Mouse (Mus musculus) T-cell, adult 2 months (primary cell): Measurements from ENCODE around the gene Sgcd.
"Not testable (repeated sequence)": the region's sequence is repeated elsewhere in the genome, so short reads cannot be mapped to it uniquely, and the experiment has no call there.

ENCODE experiments used
- DNase-seq: peaks from one replicate; pipeline ENCODE4 v3.0.0; 2022; ENCODE audit warnings: low spot score

The Sgcd gene

DNA sequence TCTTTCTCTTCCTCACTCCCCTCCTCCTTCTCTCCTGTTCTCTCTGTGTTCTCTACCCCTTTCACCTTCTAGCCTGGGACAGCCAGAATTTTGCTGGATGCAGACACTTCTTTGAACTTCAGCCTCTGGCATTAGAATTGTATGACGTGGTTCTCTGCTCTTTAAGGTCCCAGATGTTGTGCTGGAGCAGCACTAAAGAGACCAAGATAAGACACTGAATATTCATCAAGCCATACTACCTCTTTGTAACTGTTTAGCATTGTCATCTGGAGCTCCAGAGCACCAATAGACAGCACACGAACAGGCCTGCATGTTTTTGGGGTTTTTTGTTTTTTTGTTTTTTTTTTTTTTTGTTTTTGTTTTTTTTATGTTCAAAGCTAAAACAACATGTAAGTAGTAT lies 541.0 kb downstream of the Sgcd start:
- no peak for DNase-seq

DNA sequence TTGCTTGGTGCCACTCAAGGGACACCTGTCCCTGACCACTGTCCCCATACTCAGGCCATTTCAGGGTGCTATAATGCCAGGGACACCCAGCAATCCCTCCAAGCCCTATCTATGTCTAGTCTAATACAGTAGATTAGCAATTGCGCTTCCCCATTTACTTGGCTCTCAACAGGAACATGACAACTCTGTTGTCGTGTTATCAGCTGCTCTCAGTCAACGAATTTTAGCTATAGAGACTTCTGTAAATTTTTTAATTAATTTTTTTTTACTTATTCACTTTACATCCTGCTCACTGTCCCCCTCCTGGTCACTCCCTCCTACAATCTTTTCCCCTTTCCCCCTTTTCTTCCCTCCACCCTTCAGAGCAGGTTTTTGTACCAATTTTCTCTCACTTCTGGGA lies 542.4 kb downstream of the Sgcd start:
- DNase-seq = no peak

DNA sequence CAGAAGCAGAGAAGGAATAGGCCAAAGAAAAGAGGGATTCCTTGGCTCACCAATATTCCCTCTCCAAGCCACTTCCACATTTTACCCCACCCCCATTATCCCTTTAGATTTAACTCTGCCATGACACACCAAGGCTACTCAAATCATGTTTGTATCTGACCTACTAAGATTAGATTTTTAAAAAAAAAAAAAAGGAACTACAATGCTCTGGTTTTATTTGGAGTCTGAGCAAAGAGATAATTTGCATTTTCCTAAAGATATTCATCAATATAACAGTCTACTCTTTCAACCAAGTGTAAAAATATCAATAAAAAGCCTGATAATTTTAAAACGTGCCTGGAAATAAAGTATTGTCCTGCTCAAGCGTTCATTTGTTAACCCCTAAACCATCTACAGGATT lies 543.1 kb downstream of the Sgcd start:
- no peak for DNase-seq

DNA sequence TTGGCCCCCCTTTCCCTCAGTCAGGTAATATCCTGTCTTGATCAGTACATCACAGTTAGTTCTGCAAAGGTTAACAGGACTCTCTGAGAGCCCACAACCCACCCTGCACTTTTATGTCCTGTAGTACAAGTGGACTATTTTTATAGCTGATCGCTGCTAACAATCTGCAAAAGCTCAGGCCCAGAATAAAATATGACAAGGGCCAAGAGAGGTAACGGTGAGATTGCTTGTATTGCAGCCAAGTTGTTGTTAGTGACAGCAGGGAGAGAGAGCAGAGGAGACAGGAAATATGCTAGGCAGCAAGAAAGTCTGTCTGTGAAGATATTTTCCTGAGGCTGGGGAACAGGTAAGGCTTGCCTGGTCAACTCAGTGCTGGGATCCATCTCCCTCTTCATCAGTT lies 546.5 kb downstream of the Sgcd start:
- no peak for DNase-seq

DNA sequence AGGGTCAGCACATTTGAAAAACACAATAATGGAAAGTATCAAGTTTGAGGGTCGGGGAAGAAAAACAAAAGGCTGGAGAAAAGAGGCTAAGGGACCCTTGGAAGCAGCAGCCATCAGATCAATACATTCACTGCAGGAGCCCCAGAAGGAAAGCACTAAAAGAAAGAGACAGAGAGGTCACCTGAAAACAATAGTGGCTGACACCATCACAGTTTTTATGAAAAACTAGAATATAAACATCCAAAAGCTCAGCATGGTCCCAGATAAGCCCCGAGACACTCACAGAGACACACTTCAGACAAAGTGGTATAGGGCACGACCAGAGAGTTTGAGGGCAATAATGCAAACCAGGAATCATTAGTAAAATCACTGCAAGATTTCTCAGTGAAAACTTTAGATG lies 589.2 kb downstream of the Sgcd start:
- no peak for DNase-seq

DNA sequence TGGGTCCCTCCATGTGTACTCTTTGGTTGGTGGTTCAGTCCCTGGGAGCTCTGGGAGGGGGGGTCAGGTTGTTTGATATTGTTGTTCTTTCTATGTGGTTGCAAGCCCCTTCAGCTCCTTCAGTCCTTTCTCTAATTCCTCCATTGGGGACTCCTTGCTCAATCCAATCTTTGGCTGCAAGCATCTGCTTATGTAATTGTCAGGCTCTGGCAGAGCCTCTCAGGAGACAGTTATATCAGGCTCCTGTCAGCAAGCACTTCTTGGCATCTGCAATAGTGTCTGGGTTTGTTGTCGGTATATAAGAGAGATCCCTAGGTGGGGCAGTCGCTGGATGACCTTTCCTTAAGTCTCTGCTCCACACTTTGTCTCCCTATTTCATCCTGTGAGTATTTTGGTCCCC lies 598.0 kb downstream of the Sgcd start:
- not testable (repeated sequence) for DNase-seq

DNA sequence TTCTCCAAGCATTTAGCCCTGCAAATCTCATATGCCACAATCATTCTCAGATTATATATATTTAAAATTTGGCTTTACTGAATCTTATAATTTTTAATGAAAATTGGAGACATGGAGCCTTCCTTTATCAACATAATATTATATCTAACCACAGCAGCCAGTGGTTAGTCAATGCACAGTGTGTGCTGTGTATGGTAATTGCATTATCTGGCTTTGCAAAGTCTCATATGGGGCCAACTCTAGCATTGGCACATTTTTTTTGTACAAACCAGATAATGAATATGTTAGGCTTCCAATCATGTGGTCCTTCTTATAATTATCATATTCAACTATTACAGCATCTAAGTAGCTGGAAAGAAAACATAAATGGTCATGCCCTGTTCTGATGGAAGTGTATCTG lies 599.4 kb downstream of the Sgcd start:
- DNase-seq = no peak

DNA sequence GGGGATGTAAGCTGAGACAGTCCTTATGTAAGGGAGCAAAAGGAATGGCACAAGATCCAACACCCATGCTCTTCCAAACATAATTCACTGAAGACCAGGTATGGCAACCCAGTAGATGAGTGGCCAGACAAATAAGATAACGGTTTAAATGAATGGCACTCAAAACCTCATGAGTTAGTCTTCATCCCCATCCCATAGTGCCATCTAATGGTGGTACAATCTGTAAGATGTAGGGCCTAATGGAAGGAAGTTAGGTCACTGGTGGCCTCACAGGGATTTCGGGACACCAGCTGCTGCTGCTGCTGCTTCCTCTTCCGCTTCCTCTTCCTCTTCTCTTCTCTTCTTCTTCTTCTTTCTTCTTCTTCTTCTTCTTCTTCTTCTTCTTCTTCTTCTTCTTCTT lies 601.0 kb downstream of the Sgcd start:
- DNase-seq = no peak

DNA sequence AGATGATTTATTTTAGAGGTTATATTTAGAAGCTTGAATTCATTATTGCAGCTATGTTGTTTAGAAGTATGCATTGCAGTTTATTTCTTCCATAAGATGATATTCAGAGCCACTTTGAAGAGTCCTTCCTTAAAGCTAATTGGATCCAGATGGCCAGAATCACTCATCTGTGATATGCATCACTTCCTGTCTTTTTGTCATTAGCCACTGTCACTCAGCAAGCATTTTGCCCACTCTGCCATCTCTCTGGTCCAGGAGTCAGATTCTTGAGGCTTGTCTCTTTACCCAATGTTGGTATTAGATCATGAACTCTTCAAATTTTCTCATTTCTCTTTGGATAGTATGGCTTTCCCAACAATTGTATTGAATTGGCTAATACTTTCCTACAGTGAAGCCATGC lies 602.6 kb downstream of the Sgcd start:
- no peak for DNase-seq

DNA sequence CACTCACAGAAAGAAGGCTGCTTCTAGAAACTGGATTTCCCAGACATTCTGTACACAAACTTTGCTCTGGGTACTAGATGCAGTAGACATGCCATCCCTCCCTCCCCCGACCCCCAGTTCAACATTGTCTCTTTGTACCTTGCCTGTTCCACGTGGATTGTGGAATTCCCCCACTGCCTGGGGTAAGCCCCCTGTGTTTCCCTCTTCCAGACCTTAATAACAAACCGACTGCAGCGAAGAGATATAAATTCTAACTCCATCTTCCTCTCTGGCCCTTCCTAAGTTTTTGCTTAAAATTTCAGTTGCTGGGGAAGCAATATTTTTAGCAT lies 609.2 kb downstream of the Sgcd start:
- DNase-seq = no peak

DNA sequence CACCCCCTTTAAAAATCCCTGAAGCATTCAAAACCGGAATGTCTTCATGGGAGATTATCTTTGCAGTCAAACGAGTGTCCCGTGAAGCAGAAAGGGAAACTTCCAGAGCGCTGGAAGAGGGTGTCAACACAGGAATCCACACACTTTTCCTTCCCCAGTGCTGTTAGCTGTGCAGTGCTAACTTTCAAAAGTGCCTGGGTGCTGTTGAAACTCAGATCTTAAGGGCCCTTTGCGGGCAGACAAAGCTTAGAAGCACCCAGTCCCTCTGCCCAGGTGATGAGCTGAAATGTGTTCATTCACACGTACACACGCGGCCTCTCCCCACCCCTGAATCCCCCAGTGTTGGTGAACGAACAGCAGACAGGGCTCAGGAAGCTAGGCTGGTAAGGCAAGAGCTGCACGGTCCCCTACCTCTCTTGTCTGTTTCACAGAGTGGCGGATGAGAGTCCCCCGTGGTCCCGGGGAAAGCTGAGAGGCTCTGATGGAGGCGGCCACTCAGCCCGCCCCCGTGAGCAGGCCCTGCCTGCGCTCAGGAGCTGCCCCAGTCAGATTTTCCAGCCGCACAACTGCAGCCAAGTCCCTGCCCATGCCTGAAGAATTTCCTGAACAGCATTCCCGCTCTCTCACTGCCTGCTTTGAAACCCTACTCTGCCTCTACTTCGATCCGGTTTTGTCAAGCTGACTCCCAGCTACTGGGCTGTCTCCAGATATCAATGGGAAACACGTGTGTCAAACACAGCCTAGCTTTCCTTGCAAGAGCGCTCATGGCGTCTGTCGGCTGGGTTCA lies 609.7 kb downstream of the Sgcd start:
- DNase-seq = no peak

DNA sequence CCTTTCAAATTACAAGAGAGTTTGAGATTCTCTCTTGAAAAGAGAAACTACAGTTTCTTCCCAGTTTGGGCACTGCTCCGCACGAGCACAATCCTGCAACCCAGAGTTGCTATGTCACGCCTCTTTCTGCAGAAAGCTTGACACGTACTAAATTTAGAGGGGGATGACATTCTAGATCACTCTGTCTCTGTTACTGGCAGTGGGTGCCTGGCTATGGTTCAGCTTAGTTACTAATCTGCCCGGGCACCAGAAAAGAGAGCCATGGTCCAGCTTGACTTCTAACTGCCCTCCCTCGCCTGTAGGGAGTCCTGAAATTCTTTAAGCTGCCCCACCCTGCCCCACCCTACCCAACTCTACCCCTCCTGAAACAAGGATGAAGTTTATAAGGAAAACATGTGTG lies 611.3 kb downstream of the Sgcd start:
- DNase-seq = no peak

DNA sequence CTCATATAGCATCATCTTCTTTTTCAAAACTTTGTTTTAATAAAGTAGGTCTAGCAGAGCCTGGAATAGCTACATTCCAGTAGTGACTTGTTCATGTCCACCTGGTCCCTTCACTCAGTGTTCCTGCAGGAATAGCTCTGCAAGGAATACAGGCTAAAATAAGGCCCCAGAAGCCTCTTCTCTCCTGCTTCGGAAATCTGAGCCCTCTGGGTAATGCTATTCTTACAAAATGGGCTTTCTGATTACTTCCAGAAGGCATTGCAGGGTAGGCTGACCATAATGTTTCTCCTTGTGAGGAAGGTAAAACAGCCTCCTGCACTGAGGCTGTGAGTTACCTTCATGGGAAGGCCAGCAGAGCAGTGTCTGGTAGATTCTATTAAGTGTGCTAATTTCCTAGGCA lies 611.9 kb downstream of the Sgcd start:
- DNase-seq = no peak

DNA sequence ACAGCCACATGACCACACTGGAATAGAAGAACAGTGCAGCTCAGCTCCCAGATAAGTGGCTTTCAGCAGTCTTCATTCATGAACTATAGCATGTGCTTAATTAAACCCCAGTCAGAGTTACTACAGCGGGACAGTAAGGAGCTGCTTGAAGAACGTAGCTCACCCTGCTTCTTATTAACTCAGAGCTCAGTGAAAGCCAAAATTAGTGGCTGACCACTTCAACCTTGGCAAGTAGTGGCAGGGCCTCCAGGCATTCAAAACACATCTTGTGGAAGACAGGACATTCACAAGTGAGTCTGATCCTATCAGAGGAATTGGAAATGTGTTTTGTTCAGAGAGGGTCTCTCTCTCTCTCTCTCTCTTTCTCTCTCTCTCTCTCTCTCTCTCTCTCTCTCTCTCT lies 617.2 kb downstream of the Sgcd start:
- DNase-seq = no peak

DNA sequence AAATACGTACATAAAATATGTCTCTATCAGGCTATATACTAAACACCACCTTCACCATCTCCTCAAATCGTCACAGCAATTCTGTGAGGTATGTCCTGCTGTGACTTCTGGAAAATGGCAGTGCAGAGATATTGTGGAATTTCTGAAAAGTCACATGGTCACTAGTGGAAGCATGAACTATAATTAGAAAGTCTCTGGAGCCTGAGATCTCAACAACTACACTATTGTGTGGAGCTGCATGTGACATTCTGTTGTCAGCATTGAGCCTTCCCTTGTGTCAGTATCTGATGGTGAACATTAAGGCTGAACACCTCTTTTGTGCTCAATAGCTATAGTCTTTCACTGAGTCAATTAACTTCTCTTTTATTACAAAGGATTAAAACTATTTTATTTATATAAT lies 637.2 kb downstream of the Sgcd start:
- no peak for DNase-seq

DNA sequence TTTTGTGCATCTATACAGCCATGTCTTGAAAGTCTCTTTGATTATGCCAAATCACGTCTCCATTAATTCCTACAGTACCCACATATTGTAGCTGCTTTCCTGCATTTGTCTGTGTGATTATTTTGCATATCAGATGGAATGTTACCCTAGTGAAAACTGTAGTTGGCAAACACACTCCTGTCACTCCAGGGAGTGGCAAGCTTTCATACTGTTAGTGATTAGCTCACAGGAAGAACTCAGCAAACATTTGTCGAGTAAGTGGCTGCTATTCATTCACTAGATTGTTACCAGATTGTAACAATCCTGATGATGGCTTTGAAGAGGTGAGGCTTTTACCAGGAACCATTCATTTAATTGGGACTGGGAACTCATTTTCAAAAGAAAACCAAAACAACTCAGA lies 645.3 kb downstream of the Sgcd start:
- no peak for DNase-seq

DNA sequence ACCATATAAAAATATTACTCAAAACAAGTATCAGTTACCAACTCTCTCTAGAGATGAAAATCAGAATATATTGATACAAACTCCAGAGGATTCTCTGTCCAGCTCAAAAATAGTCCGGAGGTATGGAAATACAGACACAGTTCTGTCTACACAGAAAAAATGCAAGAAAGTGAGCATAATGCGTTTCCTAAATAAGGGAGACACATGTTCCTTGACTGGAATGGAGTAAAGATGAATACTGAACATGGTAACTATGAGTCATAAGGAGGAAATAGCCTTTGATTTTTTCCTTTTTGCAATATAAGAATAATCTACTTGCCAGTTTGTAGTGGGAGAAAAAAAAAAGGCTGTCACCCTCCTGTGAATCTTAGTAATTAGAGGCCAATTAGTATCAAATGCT lies 655.1 kb downstream of the Sgcd start:
- no peak for DNase-seq

DNA sequence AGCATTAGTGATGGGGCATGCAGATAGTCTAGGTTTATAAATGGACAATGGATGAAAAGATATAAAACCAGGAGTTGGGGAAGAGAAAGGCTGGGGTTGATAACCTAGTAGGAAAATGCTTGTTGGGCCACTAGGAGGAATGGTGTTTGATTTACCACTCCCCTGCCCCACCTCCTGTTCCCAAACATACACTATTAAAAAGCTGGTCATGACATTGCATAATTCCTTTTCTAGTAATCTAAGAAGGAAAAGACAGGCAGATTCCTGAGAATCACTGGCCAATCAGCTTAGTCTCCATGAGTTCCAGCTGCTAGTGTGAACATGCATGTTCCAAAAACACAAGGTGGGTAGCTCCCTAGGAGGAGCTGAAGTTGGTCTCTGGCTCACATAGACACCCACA lies 683.2 kb downstream of the Sgcd start:
- DNase-seq = no peak

DNA sequence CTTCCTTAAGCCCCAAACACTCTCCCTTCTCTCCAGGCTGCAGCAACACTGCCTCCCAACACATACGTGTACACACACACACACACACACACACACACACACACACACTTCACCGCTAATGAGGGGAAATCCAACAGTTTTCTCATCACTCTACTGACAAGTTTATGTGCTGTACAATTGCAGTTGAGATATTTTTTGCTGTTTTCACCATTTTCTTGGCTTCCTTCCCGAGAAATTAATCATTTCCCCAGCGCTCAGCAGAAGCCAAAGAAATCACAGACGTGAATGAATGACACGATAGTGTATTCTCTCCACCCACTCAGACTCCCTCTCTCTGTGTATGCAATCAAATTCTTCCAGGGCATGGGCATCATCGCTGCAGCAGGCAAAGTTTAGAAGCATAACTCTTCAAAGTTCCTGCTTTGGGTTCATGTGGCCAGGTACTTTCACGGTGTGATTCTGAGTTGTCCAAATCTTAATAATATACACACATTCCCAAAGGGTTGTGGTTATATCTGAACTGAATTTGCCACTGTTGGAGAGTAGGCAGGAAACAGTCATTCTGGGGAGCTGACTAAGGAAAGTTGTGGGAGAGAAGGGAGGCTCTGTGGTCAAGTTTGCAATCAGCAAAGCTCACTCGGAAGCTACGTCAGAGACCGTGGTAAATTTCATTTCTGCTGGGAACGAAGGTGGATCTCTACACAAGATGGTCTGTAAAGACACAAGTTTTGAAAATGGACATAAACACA lies 683.9 kb downstream of the Sgcd start:
- no peak for DNase-seq

DNA sequence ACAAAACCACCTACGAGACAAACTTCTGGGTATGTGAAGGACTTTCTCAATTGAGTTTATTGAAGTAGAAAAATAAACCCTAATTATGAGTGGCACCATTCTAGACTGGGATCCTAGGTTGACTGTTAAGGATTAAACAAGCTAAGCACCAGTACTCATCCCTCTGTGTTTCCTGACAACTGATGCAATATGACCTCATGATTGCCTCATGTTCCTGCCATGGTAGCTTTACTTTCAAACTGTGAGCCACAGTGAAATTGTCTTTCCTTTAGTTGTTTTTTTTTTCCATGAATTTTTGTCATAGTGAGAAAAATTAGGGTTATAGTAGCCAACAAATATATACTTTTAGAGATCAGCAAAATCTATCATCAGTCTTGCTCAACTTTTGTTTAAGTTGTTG lies 689.0 kb downstream of the Sgcd start:
- DNase-seq = no peak

DNA sequence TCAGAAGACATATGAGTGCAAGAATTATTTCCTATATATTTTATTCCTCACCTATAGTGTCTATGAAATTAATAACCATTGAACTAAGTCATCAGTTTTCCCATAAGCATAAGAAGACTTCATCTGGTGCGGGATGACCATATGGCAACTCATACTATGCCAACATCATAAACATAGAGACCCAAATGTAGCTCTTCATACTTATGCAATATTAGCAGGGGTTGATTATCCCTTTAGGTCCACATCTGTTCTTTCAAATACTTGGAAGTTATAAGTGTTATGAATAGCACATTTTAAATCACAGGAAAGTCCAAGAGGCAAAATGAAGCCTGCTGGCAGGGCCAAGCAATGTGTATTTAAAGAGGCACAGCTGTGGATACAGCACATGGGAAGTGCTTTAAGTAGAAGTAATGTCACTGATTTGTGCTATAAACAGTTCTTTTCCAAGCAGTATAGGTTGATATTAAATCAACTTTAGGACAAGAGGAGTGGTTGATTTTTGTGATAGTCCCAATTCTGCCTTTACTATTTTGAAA lies 690.9 kb downstream of the Sgcd start:
- no peak for DNase-seq

DNA sequence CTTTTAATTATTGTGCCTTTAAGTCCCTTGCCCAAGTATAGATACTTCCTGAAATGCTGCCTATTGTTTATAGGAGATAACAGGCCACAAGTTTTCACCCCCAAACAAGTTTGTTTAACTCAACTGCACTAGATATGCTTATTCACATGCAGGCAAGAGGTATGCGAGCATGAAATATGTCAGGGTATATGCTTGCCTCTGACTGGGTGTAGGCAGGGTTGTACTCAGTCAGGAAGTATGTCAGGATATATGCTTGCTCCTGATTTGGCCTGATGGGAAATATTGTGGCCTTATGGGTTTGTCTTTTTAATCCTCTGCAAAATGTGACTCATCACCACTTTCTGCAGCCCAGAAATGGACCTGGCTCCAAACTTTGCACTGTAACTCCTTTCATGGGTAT lies 694.0 kb downstream of the Sgcd start:
- no peak for DNase-seq

DNA sequence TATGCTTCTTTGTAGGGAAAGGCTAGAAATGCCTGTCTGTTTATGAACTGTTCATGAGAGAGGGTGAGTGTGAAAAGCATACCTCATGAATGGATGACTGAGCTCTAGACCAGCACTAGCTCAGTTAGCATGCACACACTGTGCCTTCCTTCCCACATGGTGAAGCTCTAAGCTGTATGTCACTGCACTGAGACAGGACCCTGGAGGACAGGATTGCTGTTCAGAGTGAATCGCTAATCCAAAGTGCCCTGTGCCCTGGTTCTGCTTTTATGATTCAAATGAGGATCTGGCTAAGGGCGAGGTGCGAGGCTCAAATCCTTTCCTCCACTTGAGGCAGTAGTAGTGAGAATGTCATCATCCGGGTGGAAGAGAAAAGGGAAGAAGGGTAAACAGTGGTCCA lies 712.2 kb downstream of the Sgcd start:
- no peak for DNase-seq

DNA sequence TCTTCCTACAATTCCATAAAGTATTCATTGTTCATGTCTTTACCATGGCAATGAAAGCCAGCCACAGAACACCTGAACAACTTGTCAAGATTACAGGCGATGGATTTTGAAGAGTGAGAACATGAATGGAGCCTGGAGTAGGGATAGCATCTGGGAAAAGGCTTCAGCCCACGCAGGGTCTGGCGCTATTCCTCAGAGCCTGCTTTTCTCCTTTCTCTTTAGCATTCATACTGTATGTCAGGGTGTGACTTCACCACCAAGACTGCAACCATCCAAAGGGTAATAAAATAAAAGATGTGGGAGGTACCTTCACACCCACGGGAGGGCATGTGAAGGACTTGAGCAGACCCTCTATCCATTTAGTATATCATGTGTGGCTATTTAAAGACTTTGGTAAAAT lies 720.2 kb downstream of the Sgcd start:
- DNase-seq = no peak
